Mouse (Mus musculus): ENCODE results near the gene Lrrc3c.

DNA sequence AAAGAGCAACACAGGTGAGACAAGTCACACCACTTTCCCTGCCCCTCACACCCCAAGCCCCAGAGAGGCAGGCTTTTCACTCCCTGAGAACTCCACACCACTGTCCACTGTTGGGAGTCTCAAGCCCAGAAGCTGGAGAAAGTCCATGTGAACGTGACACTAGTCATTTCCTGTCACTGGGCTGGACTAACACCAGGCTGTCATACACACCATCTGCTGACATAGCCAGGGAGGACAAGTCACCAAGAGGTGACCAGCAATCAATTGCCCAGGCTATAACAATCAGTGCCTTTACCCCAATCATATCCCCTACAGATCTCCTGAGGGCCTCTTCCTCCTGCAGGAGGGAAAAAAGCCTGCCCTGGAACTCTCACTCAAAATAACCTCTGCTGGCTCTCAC, 13.9 kb upstream of the Lrrc3c start:
- TF ChIP-seq CTCF (IDR thresholded peaks at IDR 0.05; ENCODE audit: extremely low read depth, insufficient read depth, insufficient read length, insufficient replicate concordance) = no peak
- TF ChIP-seq POLR2A (IDR thresholded peaks at IDR 0.05; ENCODE audit: low read depth, low read length) = no peak
